Mouse (Mus musculus) liver, postnatal 0 days (tissue): ENCODE data around the gene Ric8b.

Source experiments
- CTCF ChIP-seq: sonication (generic); IDR thresholded peaks from 2 replicates; pipeline ENCODE4 v1.5.1; 2016; ENCODE audit warnings: antibody characterized with exemption, low read depth
- EP300 ChIP-seq: IDR thresholded peaks from 2 replicates; pipeline ENCODE4 v1.6.1; 2016; ENCODE audit warnings: antibody characterized with exemption, low read depth, mild to moderate bottlenecking

GRCm38 (mm10) chr10:84987666-84988065 is 70.2 kb downstream of the Ric8b start:
- TF ChIP-seq CTCF (peak; percentile 16; the same call in 1 of the 2 replicates), EP300 (no peak)
